Mouse (Mus musculus): ENCODE measurements around the gene Lhfp.

The Lhfp gene

DNA sequence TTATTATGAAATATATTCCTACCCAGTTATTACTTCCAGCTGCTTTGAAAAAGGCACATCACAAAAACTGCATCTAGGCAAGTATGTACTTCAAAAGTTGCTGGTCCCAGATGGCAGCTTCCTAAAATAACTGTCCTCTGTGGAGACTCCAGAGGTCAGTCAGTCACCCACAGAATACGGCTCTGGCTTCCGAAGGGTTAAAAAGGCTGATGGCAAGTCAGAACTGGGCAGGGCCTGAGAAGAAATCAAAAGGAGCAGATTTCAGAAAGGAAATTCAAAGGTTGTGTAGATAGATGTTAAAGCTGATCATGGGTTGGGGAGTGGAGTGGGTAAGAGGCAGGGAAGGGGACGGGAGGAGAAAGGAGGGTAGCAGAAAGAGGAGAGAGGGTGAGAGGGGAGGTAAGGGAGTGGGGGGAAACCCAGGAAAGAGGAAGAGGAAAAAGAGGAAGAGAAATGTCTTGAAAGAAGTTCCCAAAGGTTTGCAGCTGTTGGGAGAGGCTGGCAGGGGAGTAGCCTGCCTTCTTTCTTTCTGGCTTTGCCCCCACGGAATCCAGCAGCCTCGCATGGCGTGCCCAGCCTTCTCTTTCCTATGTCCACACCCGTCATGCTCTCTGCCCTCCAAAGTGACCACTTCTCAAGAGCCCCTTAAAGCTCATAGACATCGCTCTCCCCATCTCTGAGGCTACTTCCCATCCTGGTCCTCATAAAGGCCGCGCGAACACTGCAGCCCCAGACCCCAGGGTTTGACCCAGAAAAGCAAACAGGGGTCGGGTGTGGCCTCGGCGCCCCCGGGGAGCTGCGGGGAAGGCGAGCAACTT, 526 bp upstream of the Lhfp start:
- no peak for DNase-seq (ENCODE audit: low read depth, low spot score)

DNA sequence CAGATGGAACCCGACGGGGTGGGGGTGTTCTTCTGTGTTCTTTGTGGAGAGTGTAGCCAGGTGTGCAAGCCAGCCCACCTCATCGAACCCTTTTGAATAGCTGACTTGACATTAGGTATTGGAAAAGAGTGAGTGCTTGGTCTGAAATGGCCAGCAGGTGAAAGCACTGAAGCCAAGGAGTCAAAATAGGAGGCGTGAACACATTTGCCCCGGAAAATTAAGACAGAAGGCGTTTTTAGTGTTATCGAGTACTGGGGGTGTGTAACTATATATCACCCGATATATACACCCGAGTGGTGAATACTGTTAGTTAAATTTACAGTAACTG, 876 bp downstream of the Lhfp start:
- no peak for DNase-seq (ENCODE audit: low read depth, low spot score)

DNA sequence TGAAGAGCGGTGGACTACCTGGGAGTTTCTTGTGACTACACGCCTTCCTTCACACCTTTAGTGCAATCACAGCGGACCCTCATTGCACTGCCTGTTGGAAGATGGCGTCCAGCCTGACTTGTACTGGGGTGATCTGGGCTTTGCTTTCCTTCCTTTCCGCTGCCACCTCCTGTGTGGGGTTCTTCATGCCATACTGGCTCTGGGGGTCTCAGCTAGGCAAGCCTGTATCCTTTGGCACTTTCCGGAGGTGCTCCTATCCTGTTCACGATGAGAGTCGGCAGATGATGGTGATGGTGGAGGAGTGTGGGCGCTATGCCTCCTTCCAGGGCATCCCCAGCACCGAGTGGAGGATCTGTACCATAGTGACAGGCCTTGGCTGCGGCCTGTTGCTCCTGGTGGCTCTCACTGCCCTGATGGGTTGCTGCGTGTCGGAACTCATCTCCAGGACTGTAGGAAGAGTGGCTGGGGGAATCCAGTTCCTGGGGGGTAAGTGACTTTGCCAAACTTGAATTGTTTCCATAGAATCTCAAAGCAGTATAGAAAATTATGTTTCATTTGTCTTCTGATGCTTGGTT, 2.0 kb downstream of the Lhfp start:
- DNase-seq (ENCODE audit: low read depth, low spot score), result no peak

DNA sequence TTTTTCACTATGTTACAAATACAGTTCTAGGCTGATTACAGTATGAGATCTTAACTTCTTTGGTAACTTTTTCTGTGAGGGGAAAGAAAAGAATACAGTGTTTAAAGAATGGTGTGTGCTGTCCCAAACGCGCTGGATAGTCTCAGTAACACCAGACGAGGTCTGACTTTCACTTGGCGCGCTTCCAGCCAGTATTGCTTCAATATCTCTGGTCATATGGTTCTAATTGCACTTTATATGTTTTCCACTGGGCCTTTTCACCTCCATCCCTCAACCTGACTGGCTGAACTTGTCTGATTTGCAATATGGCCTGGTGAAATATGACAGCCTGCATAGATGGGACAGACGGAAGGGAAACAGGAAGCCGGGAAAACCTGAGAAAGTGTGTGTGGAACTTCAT, 2.9 kb downstream of the Lhfp start:
- no peak for DNase-seq (ENCODE audit: low read depth, low spot score)

DNA sequence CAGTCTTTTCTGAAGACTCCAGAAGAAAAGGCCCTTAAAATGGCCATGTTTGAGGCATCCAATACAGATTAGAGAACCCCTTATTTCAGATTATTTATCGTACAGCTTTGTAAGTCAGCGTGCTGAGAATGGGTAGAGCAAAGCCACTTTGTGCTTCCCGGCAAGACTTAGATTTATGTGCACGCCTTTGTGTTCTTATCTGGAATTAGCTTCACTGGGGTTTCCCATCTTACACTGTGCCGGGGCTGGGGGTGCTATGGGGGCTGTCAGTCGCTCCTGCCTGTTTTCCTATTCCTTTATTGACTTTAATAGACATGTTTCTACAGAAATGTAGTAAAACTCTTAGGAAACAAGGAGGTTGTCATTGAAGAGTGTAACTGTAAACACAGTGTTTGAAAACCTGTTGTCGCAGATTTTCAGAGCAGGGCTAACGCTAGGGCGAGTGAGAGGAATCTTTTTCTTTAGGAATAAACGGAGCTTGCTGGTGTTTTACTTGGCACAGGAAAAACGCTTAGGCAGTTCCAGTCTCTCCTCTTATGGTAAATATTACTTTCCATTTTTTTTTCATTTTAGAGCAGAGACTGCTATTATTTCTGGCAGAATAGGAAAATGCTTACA, 3.5 kb downstream of the Lhfp start:
- DNase-seq (ENCODE audit: low read depth, low spot score), result no peak

DNA sequence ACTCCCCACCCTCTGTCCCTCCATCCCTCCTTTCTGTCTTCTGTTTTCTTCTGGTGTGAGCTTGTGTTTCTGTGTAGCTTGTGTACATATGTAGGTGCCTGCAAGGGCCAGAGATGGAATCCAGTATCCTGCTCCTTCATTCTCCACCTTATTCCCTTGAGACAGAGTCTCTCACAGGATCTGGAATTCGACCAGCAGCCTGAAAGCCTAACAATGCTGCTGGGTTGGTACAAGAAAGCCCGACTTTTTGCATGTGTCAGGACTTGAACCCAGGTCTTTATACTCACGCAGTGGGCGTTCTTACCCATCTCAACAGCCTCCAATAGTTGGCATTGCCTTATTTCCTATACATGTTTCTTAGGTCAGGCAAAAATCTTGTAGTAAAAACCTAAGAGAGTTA, 4.4 kb downstream of the Lhfp start:
- no peak for DNase-seq (ENCODE audit: low read depth, low spot score)

DNA sequence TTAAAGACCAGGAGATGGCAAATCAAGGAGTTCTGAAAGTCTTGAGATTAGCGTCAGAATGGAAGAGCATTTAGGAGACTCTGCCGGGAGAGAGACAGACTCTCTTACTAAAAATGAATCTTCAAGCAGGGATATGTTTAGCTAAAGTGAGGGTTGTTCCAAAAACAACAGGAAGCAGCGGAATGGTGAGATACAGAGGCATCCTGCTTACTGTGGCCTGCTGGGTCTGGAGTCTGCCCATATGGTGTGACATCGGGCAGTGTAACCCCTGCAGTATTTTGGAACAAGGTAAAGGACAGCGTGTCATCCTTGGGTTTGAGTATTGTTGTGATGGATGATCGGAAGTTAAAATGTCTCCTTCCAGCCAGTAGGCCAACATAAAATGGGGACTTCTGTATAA, 5.0 kb downstream of the Lhfp start:
- DNase-seq (ENCODE audit: low read depth, low spot score), result no peak

DNA sequence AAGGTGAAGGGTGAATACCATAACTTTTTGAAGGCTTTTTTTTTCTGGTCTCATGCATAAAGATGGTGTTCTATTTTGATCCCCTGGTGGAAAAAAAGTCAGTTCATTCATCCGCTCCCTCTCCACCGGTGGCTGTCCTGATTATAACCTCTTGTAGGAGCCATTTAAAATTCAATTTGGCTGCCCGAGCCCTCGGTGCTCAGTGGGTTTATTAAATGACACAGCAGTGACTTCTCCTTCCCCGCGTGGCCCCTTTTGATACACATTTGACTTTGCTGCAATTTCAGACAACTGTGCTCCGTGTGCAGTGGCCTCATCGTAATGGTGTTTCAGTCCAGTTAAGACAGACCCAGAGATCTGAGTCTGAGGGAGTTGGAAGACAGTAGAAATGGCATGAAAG, 11.1 kb downstream of the Lhfp start:
- DNase-seq (ENCODE audit: low read depth, low spot score), result no peak

DNA sequence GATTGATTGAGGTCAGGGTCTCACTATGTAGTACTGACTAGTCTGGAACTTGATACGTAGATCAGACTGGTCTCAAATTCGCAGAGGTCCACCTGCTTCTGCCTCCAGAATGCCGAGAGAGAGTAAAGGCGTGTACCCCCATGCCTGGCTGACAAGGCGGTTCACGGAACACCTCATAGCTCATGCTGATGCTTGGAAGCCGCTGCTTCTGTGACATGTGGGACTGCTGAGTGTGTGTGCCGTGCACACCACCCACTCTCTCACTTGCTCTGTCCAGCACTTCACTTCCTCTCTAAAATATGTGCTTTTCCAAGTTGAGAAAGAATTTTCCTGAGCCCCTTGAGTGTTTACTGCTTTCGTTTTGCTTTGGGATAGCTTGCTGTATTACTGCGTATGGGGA, 15.1 kb downstream of the Lhfp start:
- DNase-seq (ENCODE audit: low read depth, low spot score), result no peak

DNA sequence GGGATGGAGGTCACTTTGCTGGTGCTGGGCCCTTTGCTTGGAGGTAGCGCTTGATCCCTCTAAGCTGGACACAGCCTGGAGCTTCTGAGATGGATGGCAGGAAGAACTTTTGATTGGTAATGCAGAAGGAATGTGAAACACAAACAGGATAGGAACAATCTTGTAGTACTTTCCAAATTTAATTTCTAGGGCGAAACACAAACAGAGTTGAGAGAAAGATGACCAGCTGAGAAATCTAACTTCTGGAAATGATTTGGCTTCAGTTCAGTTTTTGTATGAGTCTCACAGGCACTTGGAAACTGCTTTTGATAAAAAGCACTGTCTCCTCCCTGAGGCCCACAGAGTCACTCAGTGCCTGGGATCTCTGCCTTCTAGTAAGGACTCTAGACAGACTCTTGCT, 18.6 kb downstream of the Lhfp start:
- DNase-seq (ENCODE audit: low read depth, low spot score), result no peak

DNA sequence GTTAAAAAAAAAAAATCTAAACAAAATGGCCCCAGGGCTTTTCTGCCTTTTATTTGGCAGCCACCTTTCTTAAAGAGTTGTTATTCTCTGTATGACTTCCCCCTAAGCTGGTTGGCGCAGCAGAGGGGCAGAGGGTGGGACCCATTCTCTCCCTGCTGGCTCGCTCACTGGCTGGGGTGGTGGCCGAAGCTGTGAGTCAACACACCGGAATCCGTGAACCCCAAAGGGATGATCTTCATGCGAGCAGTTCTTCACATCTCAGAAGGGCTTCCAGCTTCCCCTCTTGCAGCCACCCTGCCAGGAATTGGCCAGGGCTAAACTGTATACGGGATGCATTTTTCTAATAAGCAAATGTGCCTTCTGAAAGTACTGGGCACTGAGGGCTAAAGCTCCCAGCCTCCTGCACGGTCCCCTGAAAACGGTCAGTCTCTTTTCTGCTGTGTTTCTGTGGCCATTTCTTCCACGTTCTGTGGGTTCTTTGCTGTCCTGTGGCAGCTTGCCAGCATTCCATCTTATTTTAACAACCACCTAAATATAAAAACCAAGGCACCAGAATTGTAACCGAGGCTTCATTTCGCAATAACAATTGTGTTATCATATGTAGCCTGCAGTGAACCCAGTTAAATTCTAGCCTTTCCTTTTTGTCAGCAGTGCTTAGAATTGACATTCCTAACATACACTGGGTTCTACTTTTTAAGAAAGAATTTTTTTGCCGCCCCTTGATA, 22.3 kb downstream of the Lhfp start:
- DNase-seq (ENCODE audit: low read depth, low spot score), result no peak

DNA sequence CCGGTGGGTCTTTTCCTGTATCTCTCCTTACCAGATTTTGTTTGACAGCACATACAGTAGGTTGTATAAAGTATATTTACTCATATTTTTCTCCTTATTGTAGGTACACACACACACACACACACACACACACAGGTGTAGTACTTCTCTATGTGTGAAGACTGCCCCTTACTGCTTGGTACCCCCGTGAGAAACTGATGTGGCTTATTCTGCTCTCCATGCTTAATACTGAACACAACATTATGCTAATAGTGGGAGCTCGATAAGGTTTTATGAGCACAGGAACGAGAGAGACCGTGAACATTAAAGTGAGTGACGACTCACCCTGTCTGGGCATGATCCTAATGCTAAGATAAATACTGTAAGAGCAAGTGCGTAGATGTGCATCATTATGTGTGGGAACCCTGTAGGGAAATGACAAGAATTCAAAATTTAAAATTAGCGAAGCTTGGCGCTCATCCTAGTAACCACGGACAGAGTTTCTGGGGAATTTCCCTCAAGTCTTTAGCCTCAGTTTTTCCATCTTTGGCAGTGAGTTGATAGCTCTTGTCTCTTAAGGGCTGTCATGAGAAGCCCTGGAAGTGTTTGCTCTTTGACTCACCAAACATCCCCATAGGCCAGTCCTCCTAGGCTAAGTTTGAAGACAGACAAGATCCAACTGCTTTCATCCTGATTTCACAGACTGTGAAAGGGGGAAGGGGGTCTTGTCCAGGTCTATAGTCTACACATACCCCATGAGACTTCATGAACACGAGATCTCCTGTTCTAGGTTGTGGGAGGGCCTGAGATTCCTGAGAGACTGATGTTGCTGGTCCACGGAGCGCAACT, 24.2 kb downstream of the Lhfp start:
- DNase-seq (ENCODE audit: low read depth, low spot score), result no peak

DNA sequence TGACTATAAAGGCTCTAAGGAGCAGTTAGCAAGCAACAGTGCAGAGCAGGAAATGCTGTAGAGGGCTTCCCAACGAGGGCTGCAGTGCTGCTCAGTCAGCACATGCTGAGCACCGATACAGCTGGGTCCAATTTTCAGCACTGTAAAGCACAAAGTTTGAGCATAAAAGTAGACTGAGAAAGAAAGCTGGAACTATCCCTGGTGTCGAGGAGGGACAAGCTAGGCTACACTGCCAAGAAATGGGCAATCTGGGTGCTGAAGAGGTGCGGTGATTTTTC, 24.7 kb downstream of the Lhfp start:
- no peak for DNase-seq (ENCODE audit: low read depth, low spot score)

DNA sequence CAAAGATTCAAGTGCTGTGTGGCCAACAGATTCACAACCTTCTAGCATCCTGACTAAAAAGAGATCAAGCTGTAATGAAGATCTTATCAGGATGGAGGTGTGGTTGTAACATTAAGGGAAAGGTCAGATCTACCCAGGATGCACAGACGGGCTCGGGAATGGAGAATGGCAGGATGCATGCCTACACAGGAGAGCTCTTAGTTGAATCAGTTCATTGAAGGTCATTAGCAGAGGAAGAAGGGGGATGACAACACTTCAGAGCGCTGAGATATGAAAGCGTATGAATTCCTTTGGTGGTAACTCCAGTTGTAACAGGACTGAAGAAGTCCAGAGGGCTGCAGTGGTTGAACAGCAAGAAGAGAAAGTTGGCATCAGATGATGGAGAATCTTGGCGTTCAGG, 27.1 kb downstream of the Lhfp start:
- DNase-seq (ENCODE audit: low read depth, low spot score), result no peak

DNA sequence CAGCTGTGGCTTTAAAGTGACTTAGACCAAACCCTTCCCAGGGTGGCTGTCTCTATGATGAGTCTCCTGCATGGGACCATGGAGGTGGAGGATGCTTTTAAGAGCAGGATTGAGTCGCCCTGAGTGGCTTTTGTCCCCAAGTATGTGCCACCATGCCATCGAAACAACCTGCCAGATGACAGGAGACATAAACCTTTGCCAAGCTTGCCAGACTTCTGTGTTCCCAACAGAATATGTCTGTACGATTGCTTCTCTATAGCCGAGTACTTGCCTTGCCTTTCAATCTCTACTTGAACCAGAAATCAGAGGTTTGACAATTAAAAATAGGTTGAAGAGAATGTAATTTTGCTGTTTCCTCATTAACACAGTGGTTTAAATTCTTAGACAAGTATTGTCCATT, 32.9 kb downstream of the Lhfp start:
- no peak for DNase-seq (ENCODE audit: low read depth, low spot score)

DNA sequence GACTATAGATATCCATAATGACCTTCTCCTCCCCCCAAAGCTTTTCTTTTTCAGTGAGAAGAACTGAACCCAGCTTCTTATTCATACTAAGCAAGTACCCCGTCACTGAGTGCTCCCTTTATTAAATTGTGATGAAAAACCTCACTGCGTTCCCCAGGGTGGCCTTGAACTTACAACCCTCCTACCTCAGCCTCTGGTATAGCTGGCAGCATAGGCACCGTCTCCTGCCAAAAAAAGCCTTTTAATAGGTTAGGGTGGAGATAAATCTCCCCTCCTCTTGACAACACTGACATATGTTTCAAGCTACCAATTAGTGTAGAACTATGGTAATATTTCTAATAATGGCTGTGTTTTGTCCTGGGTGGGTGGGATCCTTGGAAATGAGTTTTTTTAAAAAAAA, 33.4 kb downstream of the Lhfp start:
- no peak for DNase-seq (ENCODE audit: low read depth, low spot score)

DNA sequence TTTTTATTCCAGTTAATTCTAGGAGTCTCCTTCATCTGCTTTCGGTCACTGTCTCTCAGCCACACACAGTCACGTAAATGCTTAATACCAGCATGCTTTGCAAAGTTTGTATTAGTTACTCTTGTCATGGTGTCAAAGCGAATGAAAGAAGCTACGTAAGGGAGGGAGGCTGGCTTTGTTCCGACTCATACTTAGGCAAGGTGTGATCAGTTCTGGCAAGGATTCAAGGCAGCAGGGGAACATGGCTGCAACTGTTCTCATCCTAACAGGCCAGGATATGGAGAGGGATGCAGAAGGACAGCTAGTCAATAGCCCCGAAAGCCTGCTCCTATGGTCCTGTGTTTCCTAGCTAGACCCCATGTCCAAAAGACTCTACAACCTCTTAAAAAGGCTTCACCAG, 39.0 kb downstream of the Lhfp start:
- no peak for DNase-seq (ENCODE audit: low read depth, low spot score)

DNA sequence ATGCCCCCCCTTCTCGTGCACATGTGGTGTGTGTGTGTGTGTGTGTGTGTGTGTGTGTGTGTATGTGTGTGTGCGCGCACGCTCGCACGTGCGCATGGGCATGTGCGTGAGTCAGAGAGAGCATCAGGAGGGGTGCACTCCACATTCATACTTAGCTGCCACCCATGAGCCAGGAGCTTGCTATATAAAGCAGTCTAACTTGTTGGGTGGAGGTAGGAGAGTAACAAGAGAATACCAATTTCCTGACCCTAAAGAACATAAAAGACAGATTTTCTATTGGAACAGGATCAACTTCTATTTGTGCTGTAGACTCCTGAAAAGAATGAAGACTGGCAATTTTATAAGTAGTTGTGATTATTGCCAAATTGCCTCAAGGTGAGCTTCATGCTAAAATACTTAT, 39.4 kb downstream of the Lhfp start:
- DNase-seq (ENCODE audit: low read depth, low spot score), result no peak

DNA sequence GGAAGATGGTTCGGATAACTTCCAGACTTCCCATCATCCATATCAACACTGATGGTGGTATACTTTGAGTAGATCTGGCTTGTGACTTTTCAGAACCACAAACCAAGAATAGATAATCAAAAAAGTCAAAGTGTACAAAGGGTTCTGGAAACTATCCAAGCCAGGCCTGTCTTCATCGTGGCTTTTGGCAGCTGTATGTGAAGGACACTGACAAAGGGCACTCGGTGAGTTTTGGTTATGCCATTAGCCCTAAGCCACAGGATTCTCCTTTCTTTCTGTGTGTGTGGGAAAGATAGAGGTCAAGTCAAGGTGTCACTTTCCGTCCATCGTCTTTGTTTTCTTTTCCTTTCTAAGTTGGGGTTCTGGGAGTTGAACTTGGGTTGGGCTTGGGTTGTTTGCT, 42.4 kb downstream of the Lhfp start:
- no peak for DNase-seq (ENCODE audit: low read depth, low spot score)

DNA sequence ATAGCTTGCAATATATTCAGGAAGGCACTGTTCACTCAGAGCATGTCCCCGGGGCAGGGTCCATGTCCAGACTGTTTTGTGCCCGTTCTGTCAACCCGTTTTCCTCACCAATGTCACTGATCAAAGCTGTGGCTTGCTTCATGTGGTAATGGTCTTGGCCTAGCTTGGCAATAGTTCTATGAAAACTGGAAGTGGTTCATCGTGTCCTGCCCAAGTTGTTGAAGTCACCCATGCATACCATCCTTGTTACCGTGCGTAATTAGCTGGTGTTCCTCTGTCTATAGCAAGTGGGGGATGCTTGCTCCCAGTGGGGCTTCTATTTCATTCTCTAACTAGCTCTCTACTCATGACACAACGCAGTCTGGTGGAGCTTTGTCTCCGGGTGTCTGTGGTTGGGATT, 43.5 kb downstream of the Lhfp start:
- no peak for DNase-seq (ENCODE audit: low read depth, low spot score)

DNA sequence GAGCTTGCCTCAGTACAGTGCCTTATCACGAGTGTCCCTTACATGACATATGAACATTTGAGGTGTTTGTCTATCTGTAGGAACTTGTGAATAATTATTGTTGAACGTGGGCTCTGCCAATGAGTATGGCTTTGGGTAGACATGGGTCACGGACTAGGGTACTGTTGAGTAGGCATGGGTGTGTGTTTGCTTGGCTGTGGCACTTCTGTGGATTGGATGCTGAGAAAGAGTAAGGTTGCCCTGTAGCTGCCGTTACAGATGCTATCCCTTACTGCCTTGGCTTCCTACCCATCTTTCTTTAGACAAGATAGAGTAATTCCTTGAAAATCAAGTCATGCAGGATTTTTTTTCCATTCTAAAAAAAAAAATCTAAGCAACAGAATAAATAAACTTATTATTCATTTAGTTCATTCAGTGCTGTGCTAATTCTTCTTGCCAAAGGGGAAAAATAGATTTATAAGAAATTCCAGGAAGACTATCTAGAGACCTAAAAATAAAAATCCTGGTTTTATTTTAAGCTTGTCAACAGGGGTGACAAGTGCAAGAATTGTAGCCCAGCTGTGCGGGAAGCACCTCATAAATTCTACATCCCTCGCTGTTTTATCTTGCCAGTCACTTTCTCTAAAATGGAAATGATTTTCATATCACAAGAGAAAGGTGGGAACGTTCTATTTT, 45.3 kb downstream of the Lhfp start:
- no peak for DNase-seq (ENCODE audit: low read depth, low spot score)
